Mouse (Mus musculus) gastrocnemius, adult 2 months (tissue): ENCODE results near the gene Bnip1. TPM values are rescaled to one million over a fixed set of nuclear protein-coding genes. Genes with fewer than 3 reads are reported as not detected.
A peak's percentile ranks its signal among the peaks of the same experiment; 100 is the strongest.

Experiments
- DNase-seq: peaks from one replicate; pipeline ENCODE4 v3.0.0; 2022
- H3K27ac ChIP-seq: fragments of 200-600 bp; 2 replicates; pipeline ENCODE4 v1.8.1; 2022; ENCODE audit warnings: mild to moderate bottlenecking
- H3K4me3 ChIP-seq: fragments of 200-600 bp; 2 replicates; pipeline ENCODE4 v1.8.1; 2022; ENCODE audit warnings: mild to moderate bottlenecking, moderate library complexity
- CTCF ChIP-seq: fragments of 200-600 bp; IDR thresholded peaks from 2 replicates; pipeline ENCODE4 v1.8.1; 2022; ENCODE audit warnings: antibody characterized with exemption, mild to moderate bottlenecking, moderate library complexity
- intact Hi-C: fragments of 180-260 bp; cut with DNase I; formaldehyde crosslinking; loops from one replicate; pipeline ENCODE4 v1.15.1; 2025
- long read RNA-seq, 2 experiments: library from polyadenylated mRNA; stranded (forward); transcript quantifications; one replicate each; pipeline ENCODE4 v2.0.0; 2021
- total RNA-seq, 2 experiments: library from RNA; stranded (reverse); gene quantifications; 2 replicates each; pipeline ENCODE4 v1.2.3; 2021

Bnip1 gene
- total RNA-seq: 10 to 100 TPM; 27.3 to 30.3 TPM
- long read RNA-seq, experiment 1, transcript Bnip1-201 (6 exons, 1,098 nt): major isoform, 12 of 13 reads
- long read RNA-seq, experiment 1, partial matches to known transcripts: 0 of 13 reads
- long read RNA-seq, experiment 1, other reads (novel, unspliced or antisense): 1 of 13 reads
- long read RNA-seq, experiment 2, transcript Bnip1-201 (6 exons, 1,098 nt): major isoform, 16 of 17 reads
- long read RNA-seq, experiment 2, partial matches to known transcripts: 0 of 17 reads
- long read RNA-seq, experiment 2, other reads (novel, unspliced or antisense): 1 of 17 reads

DNA sequence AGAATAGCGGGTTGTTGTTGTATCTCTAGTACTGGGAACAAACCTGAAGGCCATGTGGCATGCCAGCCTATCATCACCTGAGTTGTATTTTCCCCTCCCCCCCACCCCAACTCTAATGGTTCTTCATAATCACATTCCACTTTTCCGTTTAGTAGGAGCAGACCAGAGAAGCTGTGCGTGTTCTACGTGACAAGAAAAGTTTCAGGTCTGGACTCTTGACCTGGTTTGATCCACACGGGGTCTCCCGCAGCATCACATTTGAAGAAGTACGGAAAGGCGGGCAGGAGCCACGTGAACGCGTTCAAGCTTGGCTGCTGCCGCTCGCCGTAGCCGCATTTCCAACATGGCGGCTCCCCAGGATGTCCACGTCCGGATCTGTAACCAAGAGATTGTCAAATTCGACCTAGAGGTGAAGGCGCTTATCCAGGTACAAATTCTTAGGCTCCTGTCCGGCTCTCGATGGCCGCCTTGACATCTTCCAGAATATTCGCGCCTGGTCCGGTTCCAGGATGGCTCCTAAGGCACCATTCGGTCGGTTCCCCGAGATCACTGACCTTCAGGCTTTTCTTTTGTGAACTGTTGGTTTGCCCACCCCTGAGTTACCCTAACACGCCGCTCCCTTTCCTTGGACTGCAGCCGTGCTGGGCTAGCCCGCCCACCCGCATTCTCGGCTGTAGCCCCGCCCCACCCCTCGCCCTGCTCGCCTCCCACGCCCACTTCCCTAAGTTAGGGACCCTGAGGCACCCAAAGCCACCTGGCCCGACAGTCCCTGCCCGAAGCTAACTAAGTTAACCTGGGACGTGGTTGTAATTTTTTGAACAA, at the start of gene Bnip1:
Bnip1 (plus strand) TSS at position 317 of the 822 bp plus-strand sequence.
- Histone ChIP-seq H3K27ac (peak within 1 kb of the TSS; percentile 84), H3K4me3 (peak within 1 kb of the TSS; percentile 72)
- no peak for TF ChIP-seq CTCF
- peak; percentile 82 for DNase-seq
- intact Hi-C loops: loop anchor here (5.0 kb wide), 1 partner anchor 421 kb away; the partner anchor contains the start of gene Lemd2

DNA sequence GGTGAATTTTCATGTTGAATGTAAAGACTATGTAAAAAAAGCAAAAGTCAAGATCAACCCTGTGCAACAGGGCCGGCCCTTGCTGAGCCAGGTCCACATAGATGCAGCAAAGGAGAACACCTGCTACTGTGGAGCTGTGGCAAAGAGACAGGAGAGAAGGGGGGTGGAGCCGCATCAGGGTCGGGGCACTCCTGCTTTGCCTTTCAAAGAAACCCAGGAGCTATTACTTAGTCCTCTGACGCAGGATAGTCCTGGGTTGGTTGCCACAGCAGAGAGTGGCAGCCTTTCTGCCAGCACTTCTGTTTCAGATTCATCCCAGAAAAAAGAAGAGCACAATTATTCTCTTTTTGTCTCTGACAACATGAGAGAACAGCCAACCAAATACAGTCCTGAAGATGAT, 38.3 kb upstream of the Bnip1 start:
- Histone ChIP-seq H3K4me3 (no peak overlapping the region), H3K27ac (no peak overlapping the region)
- TF ChIP-seq CTCF: no peak
- DNase-seq: no peak
- intact Hi-C loops: no loop called here

DNA sequence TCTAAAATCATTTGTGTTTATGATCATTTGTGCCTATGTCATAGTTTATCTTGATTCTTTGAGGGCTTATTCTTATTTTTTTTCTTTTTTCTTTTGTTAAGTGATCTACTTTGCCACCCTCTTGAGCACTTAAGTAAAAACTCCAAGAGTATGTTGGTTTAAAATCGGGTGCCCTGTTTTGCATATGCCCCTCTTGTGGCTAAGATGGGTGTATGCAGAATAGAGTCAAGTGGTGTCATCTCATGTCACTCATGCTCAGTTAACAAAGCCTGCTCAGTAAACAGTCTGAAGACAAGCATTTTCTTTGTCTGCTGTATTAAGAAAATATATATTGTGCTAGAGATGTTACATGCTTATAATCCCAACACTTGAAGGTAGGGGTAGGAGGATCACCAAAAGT, 37.6 kb upstream of the Bnip1 start:
- H3K4me3 ChIP-seq: no peak overlapping the region
- DNase-seq: no peak
- TF ChIP-seq CTCF: no peak
- H3K27ac ChIP-seq: no peak overlapping the region
- intact Hi-C loops: no loop called here

DNA sequence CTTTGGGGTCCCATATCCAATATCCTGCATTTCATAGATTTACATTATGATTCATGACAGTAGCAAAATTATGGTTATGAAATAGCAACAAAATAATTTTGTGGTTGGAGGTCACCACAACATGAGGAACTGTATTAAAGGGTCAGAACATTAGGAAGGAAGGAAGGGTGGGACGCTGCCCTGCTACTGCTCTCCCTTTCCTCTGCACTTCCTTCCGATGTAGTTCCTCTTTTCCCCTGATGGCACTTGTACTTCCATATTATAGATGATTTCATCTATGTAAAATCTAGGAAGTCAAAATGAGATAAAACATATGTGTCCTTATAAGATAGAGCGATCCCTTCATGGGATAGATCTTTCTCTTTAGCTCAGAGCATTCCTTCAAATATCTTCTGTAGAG, 30.9 kb upstream of the Bnip1 start:
- DNase-seq: no peak
- no peak for TF ChIP-seq CTCF
- intact Hi-C loops: no loop called here
- H3K4me3 ChIP-seq: no peak overlapping the region
- H3K27ac ChIP-seq: no peak overlapping the region

DNA sequence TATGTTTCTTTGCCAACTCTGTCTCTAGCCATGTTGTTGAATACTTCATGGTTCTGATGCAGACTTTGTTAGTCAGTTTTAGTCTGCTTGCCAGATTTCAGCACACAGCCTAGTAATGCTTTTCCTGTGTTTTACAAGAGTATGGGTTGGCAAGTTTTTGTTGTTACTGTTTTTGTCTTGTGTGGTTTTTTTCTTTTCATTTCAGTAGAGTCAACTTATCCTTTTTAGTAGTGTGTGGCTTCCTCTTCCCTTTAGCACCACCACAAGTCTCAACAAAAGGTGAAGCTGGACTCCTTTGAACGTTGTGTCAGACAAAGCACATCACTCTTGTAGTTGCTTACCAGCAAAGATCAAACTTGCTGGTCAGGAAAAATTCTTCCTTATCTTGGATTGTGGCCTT, 28.6 kb upstream of the Bnip1 start:
- Histone ChIP-seq H3K4me3 (no peak overlapping the region), H3K27ac (no peak overlapping the region)
- TF ChIP-seq CTCF: no peak
- DNase-seq: no peak
- intact Hi-C loops: no loop called here

DNA sequence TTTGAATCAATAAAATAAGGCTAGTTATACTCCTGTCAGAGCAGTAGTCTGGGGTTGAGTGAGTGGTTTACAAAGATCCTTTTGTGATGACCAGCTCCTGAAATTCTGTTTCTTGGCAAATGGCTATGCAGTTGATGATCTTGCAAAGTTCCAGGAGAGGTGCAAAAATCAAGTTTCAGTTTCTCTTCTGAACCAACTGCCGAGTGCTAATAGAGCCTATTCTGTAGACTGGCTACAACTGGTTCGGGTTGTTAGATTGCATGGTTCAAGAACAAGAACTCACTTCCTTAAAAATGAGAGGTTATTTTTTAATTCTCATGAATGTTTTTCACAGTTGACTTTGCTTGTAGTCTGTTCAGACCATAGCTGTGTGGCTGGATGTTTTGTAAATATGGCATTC, 27.4 kb upstream of the Bnip1 start:
- Histone ChIP-seq H3K4me3 (0 out of 2 replicates have a peak overlapping the region, but pooled peaks have one; percentile 18), H3K27ac (0 out of 2 replicates have a peak overlapping the region, but pooled peaks have one; percentile 17)
- DNase-seq: no peak
- TF ChIP-seq CTCF: no peak
- intact Hi-C loops: no loop called here

DNA sequence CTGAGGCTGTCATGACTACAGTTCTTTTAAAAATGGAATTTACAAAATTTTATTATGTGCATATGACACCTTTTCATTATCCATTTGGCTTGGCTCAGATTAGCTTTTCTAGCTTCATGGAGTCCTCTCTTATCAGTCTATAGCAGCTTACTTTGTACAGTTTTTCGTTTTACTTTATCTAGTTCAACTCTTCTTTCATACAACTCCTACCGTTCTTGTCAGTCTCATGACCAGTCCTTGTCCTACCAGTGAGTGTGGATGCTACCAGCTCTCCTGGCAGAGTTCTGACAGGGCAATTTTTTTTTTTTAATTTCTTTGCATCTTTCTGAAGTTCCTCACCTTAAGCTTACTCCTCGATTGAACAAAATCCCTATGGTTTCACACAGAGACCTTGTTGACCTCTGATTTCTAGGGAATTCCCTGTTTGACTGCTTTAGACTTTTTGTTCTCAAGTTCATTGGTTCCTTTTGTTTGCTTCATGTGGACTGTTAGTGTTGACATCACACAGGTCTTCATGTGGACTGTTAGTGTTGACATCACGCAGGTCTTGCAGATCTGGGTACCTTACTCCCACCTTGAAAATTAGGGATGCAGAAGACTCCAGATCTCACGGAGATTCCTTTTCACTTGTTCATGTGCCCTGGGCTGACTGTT, 13.6 kb upstream of the Bnip1 start:
- no peak for TF ChIP-seq CTCF
- intact Hi-C loops: no loop called here
- H3K27ac ChIP-seq: no peak overlapping the region
- H3K4me3 ChIP-seq: no peak overlapping the region
- no peak for DNase-seq

DNA sequence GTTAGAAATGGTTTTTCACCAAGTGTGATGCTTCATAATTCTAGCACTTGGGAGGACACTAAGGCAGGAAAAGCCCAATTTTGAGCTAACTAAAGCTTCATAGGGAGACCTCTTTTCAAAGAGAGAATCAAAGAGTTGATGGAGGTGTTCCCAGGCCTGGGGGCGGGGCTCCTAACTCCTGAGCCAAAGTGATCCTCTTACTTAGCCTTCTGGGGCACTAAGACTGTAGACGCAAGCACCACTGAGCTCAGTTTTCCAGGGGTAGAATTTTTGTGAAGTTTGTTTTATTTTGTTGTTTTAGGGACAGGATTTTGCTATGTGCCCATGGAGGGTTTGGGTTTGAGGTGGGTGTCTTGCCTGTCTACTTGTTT, 13.1 kb upstream of the Bnip1 start:
- intact Hi-C loops: no loop called here
- no peak for TF ChIP-seq CTCF

DNA sequence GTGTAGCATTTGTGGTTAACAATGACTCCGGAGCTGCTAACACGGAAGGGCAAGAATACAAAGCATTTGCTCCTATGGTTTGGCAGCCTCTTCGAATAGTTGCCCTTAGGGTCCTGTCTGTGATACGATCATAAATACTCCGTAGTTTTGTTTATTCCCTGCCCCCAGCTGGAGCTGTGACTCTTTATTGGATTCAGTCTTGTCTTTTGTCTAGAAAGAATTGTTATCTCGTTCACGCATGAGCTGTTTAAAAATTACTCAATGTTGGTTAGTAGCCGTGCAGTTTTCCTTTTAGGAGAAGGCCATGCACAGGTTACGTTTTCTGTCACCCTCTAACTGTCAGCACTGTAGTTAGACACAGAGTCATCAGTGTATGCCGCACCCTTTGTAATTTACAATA, 4.7 kb upstream of the Bnip1 start:
- DNase-seq: no peak
- no peak for TF ChIP-seq CTCF
- intact Hi-C loops: loop anchor here (10.0 kb wide), 1 partner anchor 111 kb away; the partner anchor contains the start of gene Atp6v0e
- no peak overlapping the region for H3K27ac ChIP-seq
- no peak overlapping the region for H3K4me3 ChIP-seq

More for the DNA sequence above, 13.1 kb upstream of the Bnip1 start:
- no peak for DNase-seq
- H3K27ac ChIP-seq: no peak overlapping the region
- H3K4me3 ChIP-seq: no peak overlapping the region

DNA sequence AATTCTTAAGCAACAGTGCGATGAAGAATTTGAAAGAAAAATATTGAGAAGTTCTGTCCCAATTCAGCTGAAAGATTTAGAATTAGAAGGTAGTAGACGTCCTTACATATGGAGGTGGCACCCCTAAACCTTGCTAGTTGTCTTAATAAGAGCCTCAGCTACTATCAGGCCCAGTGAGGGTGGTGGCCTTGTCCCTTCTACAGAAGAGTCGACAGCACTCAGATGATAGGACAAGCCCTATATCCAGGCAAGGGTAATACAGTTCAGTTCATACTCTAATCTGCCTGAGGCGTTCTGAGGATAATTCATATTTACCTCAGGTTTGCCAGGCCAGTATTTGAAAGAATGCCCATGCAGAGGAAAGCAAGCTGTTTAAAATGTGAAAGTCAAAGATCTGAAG, 2.9 kb upstream of the Bnip1 start:
- Histone ChIP-seq H3K27ac (no peak overlapping the region), H3K4me3 (no peak overlapping the region)
- intact Hi-C loops: loop anchor here (10.0 kb wide), 1 partner anchor 113 kb away; the partner anchor contains the start of gene Atp6v0e
- DNase-seq: no peak
- no peak for TF ChIP-seq CTCF

DNA sequence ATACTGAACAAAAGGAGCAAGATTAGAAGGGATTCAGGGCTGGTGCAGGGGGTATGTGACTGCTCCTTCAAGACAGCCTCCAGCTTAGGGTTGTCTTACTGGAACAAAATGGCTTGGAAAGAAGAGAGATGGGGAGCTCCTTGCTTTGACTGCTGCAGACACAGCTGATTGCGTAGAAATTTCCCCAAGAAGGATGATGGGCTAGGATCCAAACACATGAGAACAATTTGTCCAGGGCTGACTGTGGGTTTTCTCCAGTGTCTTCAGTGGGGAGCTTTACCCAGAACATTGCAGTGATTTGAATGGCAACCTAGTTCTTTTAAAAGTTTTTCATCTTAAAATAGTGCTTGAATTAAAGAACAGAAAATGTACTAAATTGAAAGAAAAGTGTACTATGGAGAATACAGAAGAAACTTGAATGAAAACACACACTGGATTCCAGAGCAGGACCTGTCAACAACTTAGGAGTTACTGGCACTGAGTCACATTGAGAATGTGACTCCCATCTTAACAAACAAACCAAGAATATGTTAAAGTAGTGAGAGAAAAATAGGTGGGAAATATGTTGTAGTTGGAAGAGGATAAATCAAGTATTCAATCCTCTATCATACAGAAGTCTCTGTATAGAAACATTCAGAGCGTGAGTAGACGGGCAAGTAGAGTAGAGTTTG, 2.3 kb upstream of the Bnip1 start:
- no peak overlapping the region for H3K4me3 ChIP-seq
- intact Hi-C loops: loop anchor here (10.0 kb wide), 1 partner anchor 114 kb away; the partner anchor contains the start of gene Atp6v0e
- no peak for DNase-seq
- H3K27ac ChIP-seq: no peak overlapping the region
- no peak for TF ChIP-seq CTCF

DNA sequence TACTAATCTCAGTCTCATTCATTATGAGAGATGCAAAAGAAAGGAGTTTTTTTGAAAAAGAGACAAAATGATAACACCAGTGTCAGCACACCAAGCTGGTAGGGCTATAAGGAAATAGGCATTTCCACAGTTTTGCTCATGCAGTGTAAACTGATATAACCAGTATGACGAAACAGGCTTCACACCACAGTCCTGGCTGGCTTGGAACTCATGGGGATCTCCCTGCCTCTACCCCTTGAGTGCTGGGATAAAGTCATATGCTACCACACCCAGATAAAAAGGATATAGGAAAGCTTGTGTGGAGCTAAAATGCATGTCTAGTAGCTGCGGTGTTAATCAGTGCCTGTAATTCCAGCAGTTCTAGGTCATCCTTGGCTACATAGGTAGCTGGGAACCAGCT, 1.4 kb upstream of the Bnip1 start:
- no peak for DNase-seq
- intact Hi-C loops: loop anchor here (10.0 kb wide), 1 partner anchor 115 kb away; the partner anchor contains the start of gene Atp6v0e
- Histone ChIP-seq H3K27ac (no peak overlapping the region), H3K4me3 (no peak overlapping the region)
- no peak for TF ChIP-seq CTCF
